Mouse (Mus musculus): ENCODE results near the gene Mrpl58.

Mrpl58 gene

GRCm38 (mm10) chr11:115403338-115404124 lies at the start of gene Mrpl58:
TSS of gene Mrpl58 (plus strand) at chr11:115403752.
- DNase-seq (ENCODE audit: low spot score in 2 of 2): peak; percentile 85

DNA sequence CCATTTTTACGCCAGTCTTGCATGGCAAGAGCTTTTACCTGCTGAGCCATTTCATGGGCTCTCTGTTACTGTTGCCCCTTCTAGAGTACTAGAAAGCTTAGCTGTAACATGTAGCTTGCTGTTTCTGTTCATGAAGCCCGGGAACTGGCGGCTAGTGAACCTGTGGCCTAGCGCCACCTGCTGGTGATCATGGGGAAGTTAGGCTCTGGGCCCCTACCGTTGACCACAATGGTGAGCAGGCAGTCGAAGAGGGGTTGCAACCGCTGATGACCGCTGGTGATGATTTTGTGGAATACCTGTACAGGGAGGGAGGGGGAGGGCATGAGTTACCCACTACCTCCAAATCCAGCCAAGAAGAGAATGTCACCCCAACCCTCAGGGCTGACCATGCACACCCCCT lies 49.4 kb upstream of the Mrpl58 start:
- peak; percentile 44 to 62 for DNase-seq (ENCODE audit: low spot score in 2 of 2)

DNA sequence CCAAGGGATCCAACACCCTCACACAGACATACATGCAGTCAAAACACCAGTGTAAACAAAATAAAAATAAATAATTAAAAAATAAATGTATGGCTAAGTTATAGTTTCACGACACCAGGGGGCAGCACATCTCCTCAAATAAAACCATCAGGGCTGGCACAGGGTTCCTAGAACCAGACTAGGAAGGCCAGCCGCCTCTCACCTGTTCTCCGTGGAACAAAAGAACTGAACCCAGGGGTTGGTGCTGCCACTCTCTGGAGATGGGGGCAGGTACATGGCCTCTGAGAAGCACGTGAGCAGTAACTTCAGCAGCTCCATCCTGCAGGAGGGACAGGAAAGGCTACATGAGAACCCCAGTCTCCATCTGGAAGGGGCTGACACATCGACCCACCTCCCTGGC lies 45.1 kb upstream of the Mrpl58 start:
- DNase-seq (ENCODE audit: low spot score in 2 of 2): peak; percentile 63 to 69

DNA sequence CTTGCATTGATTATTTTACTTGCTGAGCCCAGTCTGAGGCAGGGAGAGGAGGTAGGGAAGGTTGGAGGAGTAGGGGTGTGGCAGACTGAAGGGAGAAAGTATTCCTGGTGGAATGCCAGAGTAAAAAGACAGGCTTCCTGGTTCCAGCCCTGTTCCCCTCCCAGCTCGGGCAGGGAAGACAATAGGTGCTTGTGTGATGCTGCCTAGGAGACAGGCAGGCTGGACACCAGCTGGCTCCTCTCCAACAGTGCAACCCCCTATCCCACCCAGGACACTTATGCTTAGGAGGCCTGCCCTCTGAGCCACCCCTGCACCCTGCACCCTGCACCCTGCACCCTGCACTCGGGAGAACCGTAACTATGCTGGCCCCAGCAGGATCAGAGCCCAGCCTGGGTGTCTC lies 44.3 kb upstream of the Mrpl58 start:
- DNase-seq (ENCODE audit: low spot score in 2 of 2): no peak

- DNase-seq (ENCODE audit: low spot score in 2 of 2): no peak
These were observed 43.8 kb upstream of the Mrpl58 start for GRCm38 (mm10) chr11:115359726-115360125.

GRCm38 (mm10) chr11:115364136-115364535 lies 39.4 kb upstream of the Mrpl58 start:
- peak in 1 of 2 experiments; percentile 29 for DNase-seq (ENCODE audit: low spot score in 2 of 2)

GRCm38 (mm10) chr11:115366039-115366705 lies 37.4 kb upstream of the Mrpl58 start:
- no peak for DNase-seq (ENCODE audit: low spot score in 2 of 2)

- DNase-seq (ENCODE audit: low spot score in 2 of 2): peak in 1 of 2 experiments; percentile 33
These were observed 36.7 kb upstream of the Mrpl58 start for GRCm38 (mm10) chr11:115366706-115367394.

DNA sequence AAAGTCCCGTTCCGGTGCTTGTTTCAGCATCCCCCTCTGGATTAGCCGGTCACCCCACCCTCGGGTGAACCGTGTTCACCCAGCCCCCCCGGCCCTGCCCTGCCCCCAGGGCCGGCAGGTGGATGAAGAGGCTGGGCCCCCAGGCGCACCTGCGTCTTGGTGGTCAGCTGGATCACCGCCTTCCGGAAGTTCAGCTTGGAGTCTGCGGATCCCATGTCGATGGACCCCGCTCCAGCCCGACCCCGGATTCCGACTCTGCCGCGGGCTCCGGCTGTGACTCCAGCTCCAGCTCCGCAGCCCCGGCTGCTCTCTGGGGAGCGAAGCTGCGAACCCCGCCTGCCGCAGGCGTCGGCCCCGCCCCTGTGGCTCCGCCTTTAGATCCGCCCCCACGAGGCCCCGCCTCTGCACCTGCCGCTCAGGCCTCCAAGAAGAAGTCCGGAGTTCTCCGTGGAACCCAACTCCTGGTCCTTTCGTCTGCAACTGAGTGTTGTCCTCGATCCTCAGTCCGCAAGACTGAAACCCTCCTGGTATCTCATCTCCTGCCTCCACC lies 36.1 kb upstream of the Mrpl58 start, which contains the start of gene Hid1:
Gene Hid1, minus strand, starts transcription at position 362 of the 550 bp plus-strand sequence.
- peak; percentile 79 to 88 for DNase-seq (ENCODE audit: low spot score in 2 of 2)

- no peak for DNase-seq (ENCODE audit: low spot score in 2 of 2)
These were observed 33.2 kb upstream of the Mrpl58 start for GRCm38 (mm10) chr11:115370368-115370767.

- no peak for DNase-seq (ENCODE audit: low spot score in 2 of 2)
These were observed 32.2 kb upstream of the Mrpl58 start for GRCm38 (mm10) chr11:115371354-115371753.

- DNase-seq (ENCODE audit: low spot score in 2 of 2): no peak
These were observed 31.5 kb upstream of the Mrpl58 start for GRCm38 (mm10) chr11:115372015-115372414.

- DNase-seq (ENCODE audit: low spot score in 2 of 2): no peak
These were observed 30.8 kb upstream of the Mrpl58 start for GRCm38 (mm10) chr11:115372737-115373136.

GRCm38 (mm10) chr11:115373805-115374694 lies 29.5 kb upstream of the Mrpl58 start:
- peak; percentile 39 to 60 for DNase-seq (ENCODE audit: low spot score in 2 of 2)

- DNase-seq (ENCODE audit: low spot score in 2 of 2): no peak
These were observed 28.7 kb upstream of the Mrpl58 start for GRCm38 (mm10) chr11:115374695-115375425.

GRCm38 (mm10) chr11:115376722-115377121 lies 26.8 kb upstream of the Mrpl58 start:
- no peak for DNase-seq (ENCODE audit: low spot score in 2 of 2)

DNA sequence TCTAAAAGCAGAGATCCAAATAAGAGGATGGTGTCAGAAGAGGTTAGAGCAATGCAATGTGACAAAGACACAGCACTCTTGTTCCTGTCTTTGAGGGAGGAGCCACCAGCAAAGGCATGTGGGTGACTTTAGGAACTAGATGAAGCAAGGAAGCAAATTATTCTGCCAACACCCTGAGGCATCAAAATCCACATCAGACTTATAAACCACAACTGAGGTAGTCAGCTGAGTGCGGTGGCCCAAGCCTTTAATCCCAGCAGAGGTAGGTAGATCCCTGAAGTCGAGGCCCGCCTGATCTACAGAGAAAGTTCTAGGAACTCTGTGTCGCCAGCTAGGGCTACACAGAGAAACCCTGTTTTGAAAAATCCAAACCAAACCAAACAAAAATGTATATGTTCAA lies 26.3 kb upstream of the Mrpl58 start:
- DNase-seq (ENCODE audit: low spot score in 2 of 2): no peak

GRCm38 (mm10) chr11:115377854-115378253 lies 25.7 kb upstream of the Mrpl58 start:
- no peak for DNase-seq (ENCODE audit: low spot score in 2 of 2)

- no peak for DNase-seq (ENCODE audit: low spot score in 2 of 2)
These were observed 22.3 kb upstream of the Mrpl58 start for GRCm38 (mm10) chr11:115381276-115381675.
